Mouse (Mus musculus) Patski (cell line): ENCODE measurements around the gene P2ry2. TPM values are rescaled to one million over a fixed set of nuclear protein-coding genes. Genes with fewer than 3 reads are reported as not detected.
A peak's percentile ranks its signal among the peaks of the same experiment; 100 is the strongest.

Experiments
- ATAC-seq: fragments of 100-300 bp; one replicate; pipeline ENCODE4 v1.8.0; 2021
- CTCF ChIA-PET: fragments of 350-600 bp; sonication (Branson Sonifier 250); formaldehyde crosslinking; loops from one replicate; lab custom pipeline; 2022; ENCODE audit warnings: inconsistent platforms; lab: Charles Lee
- POLR2A ChIA-PET: fragments of 350-600 bp; sonication (Branson Sonifier 250); formaldehyde crosslinking; loops from one replicate; lab custom pipeline; 2022; ENCODE audit warnings: antibody characterized with exemption, inconsistent platforms; lab: Charles Lee
- DNase-seq: peaks from one replicate; pipeline ENCODE4 v3.0.0-alpha.2; 2011; ENCODE audit warnings: low read depth, low spot score
- H3K27me3 ChIP-seq: fragments of 371-371 bp; one replicate; pipeline ENCODE4 v1.5.1; 2021
- CTCF ChIP-seq: fragments of 100-300 bp; IDR thresholded peaks from one replicate; pipeline ENCODE4 v1.5.1; 2021
- in situ Hi-C: fragments of 300-500 bp; cut with MboI; formaldehyde crosslinking; loops from 3 replicates; pipeline ENCODE4 v1.11.1; 2018; ENCODE audit warnings: low pct_unique_long_range_greater_than_20kb, mixed read lengths
- polyA plus RNA-seq: library from polyadenylated mRNA; unstranded; gene quantifications from one replicate; pipeline ENCODE4 v1.2.3, GENCODE M21; 2021

P2ry2 gene
- polyA plus RNA-seq, 1 experiment from 2014 or later: 6.6 TPM

DNA sequence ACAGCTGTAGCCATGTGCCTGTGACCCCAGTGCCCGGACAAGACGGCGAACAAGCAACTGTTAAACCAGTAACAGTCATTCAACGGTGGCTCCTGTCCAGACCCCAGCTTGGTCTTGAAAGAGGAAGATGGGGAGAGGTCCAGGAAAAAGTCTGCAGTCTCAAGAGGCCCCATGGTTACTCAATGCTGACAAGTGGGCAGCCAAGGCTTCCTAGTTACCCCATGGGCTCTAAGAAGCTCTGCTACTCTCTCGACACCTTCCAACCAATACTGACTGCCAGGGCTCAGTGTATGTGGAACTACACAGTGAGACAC is 15.7 kb upstream of the P2ry2 start:
- ATAC-seq (no peak), DNase-seq (no peak)
- ChIA-PET CTCF (interaction anchor here (1.3 kb wide), 1 partner anchor 23 kb away, joined by 5 read pairs; no protein-coding TSS in a partner anchor), POLR2A (no interaction called here)
- no peak for TF ChIP-seq CTCF
- H3K27me3 ChIP-seq: no peaks in the 10 kb centered on the region
- in situ Hi-C loops: no loop called here

GRCm38 (mm10) chr7:101027623-101028443 is 15.2 kb upstream of the P2ry2 start:
- DNase-seq (no peak), ATAC-seq (no peak)
- ChIA-PET CTCF (interaction anchor here (1.3 kb wide), 1 partner anchor 24 kb away, joined by 5 read pairs; no protein-coding TSS in a partner anchor), POLR2A (no interaction called here)
- H3K27me3 ChIP-seq: no peaks in the 10 kb centered on the region
- no peak for TF ChIP-seq CTCF
- in situ Hi-C loops: no loop called here

DNA sequence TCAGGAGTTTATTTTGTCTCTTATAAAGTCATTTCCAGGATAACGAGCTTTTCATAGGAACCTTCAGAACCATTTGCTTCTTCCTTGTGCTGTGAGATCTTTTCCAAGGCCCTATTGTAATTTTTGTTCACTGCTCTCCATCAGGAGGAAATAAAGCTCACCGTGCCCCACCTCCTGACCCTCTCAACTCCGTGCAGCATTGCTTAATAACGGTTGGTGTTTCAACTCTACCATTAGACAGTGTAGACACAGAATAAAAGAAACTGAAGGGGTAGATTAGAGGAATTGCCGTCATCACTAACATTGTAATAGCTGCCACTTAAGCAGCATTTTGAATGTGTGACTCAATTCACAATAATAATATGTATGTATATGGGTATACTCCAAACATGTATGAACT is 14.2 kb upstream of the P2ry2 start:
- CTCF ChIA-PET: no interaction called here
- no peaks in the 10 kb centered on the region for H3K27me3 ChIP-seq
- in situ Hi-C loops: no loop called here
- ATAC-seq (no peak), DNase-seq (no peak)
- TF ChIP-seq CTCF: no peak
- POLR2A ChIA-PET: no interaction called here

DNA sequence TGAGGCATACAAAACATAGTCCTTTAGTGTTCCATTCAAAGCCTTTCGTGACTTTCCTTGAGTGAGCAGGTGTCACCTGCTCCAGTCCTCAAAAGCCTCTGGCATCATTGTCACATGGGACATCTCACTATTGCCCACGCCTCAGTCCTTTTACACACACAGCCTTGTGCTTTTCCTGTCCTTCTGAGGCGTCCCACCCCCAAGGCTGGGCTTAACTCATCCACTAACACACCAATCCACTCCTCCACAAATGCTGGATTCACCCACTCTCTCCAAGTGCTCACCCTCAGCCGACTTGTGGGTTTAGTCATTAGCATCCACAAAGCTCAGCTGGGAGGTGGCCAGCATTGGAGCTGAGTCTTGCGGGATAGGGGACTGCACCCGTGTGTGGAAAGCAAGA is 4.8 kb upstream of the P2ry2 start:
- TF ChIP-seq CTCF: no peak
- CTCF ChIA-PET: no interaction called here
- H3K27me3 ChIP-seq: no peaks in the 10 kb centered on the region
- in situ Hi-C loops: no loop called here
- DNase-seq: no peak
- POLR2A ChIA-PET: no interaction called here
- ATAC-seq: no peak

DNA sequence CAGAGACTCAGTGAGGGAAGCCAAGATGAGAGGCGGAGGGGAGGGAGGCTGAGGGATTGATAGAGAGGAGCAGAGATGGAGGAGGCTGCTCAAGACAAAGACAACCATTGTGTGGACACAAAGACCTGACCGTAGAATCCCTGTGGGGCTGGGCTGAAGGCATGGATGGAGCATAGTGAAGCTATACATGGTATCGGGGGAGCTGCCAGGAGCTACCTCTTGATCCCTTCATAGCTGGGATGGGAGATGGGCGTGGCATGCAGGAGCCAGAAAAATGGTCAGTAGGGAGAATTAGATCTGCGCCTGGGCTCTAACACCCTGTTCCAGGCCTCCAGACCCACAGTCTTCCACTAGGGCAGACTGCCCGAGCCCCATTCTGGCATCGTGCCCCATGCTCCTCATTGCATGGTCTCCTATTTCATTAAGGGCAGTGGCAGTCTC is 4.4 kb upstream of the P2ry2 start:
- no peaks in the 10 kb centered on the region for H3K27me3 ChIP-seq
- ATAC-seq: no peak
- ChIA-PET POLR2A (no interaction called here), CTCF (no interaction called here)
- in situ Hi-C loops: no loop called here
- TF ChIP-seq CTCF: no peak
- no peak for DNase-seq

DNA sequence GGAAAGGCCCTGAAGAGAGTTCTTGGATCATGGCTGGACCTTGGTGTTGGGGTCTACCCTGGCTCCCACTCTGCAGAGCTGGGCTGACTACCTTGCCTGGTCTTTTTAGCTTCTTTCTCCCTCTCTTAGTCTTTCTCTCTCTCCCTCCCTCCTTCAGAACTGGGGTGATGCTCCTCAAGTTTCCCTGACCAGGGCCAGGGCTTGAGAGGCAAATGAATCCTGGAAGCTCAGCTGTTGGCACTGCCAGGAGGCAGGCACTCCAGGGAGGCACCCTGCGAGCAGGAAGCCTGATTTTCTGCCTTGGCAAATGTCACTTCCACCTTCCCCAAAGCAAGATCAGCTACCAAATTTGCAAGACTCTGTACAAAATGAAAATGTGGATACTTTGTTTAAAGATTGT is 2.3 kb upstream of the P2ry2 start:
- in situ Hi-C loops: no loop called here
- ATAC-seq (no peak), DNase-seq (no peak)
- ChIA-PET CTCF (interaction anchor here (1.7 kb wide), 1 partner anchor 22 kb away, joined by 3 read pairs; no protein-coding TSS in a partner anchor), POLR2A (no interaction called here)
- H3K27me3 ChIP-seq: no peaks in the 10 kb centered on the region
- TF ChIP-seq CTCF: no peak

DNA sequence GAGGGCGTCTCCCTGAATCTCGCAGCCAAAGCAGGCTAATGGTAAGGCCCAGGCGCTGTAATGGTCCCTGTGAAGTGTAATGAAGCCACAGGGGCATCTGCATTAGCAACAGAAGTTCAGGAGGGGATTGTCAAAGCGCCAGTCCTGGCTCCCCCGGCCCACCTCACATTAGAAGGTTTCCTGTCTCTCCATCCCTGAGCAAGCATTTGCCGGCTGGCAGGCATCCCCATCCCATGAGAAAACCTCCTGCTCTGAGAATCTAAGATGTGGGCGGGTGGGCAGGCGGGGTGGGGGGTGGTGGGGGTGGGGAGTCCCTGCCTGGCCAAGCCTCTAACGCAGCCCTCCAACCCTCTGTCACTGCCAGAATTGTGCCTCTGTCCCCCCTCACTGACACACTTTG is 1.4 kb upstream of the P2ry2 start:
- no peak for ATAC-seq
- H3K27me3 ChIP-seq: no peaks in the 10 kb centered on the region
- no peak for DNase-seq
- in situ Hi-C loops: no loop called here
- ChIA-PET CTCF (no interaction called here), POLR2A (no interaction called here)
- TF ChIP-seq CTCF: no peak

GRCm38 (mm10) chr7:101011681-101012367 is 842 bp downstream of the P2ry2 start:
- DNase-seq (no peak), ATAC-seq (peak; percentile 28)
- no peak for TF ChIP-seq CTCF
- in situ Hi-C loops: no loop called here
- CTCF ChIA-PET: no interaction called here
- H3K27me3 ChIP-seq: no peaks in the 10 kb centered on the region
- POLR2A ChIA-PET: interaction anchor here (1.0 to 1.1 kb wide), 2 partner anchors 10 to 17 kb away, joined by 3 read pairs; no protein-coding TSS in a partner anchor

- POLR2A ChIA-PET: interaction anchor here (1.1 kb wide), 1 partner anchor 11 kb away, joined by 3 read pairs; no protein-coding TSS in a partner anchor
- DNase-seq: no peak
- no peak for ATAC-seq
- no peaks in the 10 kb centered on the region for H3K27me3 ChIP-seq
- in situ Hi-C loops: no loop called here
- TF ChIP-seq CTCF: no peak
- CTCF ChIA-PET: no interaction called here
Observed at GRCm38 (mm10) chr7:101010741-101011140, 1.9 kb downstream of the P2ry2 start.

DNA sequence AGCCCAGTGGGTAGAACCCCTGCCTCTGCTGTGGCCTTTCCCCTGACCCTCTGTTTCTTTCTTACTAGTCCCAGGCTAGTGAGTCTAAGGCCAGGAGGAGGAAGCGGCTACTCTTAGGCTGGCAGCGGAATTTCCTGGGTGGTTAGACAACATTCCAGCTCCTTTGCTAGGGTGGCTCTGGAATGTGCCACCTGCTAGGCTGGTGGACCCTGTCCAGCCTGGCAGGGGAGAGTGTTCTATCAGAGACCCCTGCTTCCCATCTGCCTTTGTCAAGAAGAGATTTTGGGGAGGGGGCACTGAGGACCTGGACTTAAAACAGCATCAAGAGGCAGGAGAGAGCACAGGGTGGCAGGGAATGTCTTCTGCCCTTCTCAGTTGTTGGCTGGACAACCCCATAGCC is 6.5 kb downstream of the P2ry2 start:
- in situ Hi-C loops: no loop called here
- no peaks in the 10 kb centered on the region for H3K27me3 ChIP-seq
- ATAC-seq (peak; percentile 52), DNase-seq (no peak)
- TF ChIP-seq CTCF: no peak
- ChIA-PET POLR2A (interaction anchor here (1.8 kb wide), 1 partner anchor 13 kb away, joined by 5 read pairs; no protein-coding TSS in a partner anchor), CTCF (interaction anchor here (1.2 to 2.0 kb wide), 3 partner anchors 11 to 46 kb away, joined by 4 to 10 read pairs (median 5); no protein-coding TSS in a partner anchor)

DNA sequence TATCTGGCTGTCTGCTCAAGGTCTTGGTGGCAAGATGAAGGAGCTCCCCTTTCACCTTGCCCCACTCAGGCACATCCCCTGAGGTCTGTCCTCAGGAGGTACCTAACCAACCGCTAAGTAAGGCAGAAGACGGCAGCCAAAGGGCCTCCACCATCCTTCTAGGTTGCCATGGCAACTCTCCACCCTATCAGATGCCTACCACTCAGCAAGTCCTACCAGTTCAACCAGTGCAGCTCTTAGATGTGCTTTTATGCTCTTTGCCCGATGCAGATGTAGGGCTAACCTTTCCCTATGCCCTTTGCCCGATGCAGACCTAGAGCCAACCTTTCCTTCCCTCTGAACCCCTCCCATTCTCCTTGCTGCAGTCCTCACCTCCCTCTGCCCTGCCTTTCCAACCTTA is 7.5 kb downstream of the P2ry2 start:
- in situ Hi-C loops: no loop called here
- TF ChIP-seq CTCF: no peak
- no peaks in the 10 kb centered on the region for H3K27me3 ChIP-seq
- POLR2A ChIA-PET: interaction anchor here (1.8 kb wide), 1 partner anchor 12 kb away, joined by 5 read pairs; no protein-coding TSS in a partner anchor
- CTCF ChIA-PET: interaction anchor here (0.9 to 2.0 kb wide), 5 partner anchors 10 to 306 kb away, joined by 3 to 10 read pairs (median 4); no protein-coding TSS in a partner anchor
- DNase-seq: no peak
- no peak for ATAC-seq
